Mouse (Mus musculus) layer of hippocampus, adult 8-10 months (tissue): ENCODE data around the gene Vmac. TPM values are rescaled to one million over a fixed set of nuclear protein-coding genes. Genes with fewer than 3 reads are reported as not detected.

Experiments used
- DNase-seq, 2 experiments: peaks; one replicate each; pipeline ENCODE4 v3.0.0; 2022; ENCODE audit warnings: low spot score in 2 of 2
- total RNA-seq, 4 experiments: library from RNA; stranded (reverse); gene quantifications; 2 replicates each; pipeline ENCODE4 v1.2.4; 2022

Vmac gene
- total RNA-seq, 4 experiments from 2014 or later: 10.3 to 15.4 (median 12.5) TPM

GRCm38 (mm10) chr17:56688045-56688444 is 29.8 kb downstream of the Vmac start:
- no peak for DNase-seq

DNA sequence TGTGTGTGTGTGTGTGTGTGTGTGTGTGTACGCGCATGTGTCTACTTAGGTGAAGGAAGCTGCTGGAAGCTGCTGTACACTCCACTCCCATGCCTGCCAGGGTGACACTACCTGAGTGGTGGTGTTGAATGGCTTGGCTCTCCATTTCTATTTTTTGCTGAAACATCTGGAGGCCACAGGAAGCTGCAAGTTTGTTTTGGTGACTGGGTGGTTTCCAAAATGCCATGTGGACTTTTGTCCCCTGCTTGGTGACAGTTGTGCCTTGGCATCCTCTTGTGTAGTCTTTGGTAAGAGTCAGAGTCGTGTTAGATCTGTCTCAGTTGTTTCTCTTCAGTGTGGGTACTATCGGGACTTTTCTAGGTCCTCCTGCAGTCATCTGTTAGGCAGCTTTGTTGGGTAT is 31.0 kb downstream of the Vmac start:
- no peak for DNase-seq

GRCm38 (mm10) chr17:56684649-56685048 is 33.2 kb downstream of the Vmac start:
- no peak for DNase-seq

DNA sequence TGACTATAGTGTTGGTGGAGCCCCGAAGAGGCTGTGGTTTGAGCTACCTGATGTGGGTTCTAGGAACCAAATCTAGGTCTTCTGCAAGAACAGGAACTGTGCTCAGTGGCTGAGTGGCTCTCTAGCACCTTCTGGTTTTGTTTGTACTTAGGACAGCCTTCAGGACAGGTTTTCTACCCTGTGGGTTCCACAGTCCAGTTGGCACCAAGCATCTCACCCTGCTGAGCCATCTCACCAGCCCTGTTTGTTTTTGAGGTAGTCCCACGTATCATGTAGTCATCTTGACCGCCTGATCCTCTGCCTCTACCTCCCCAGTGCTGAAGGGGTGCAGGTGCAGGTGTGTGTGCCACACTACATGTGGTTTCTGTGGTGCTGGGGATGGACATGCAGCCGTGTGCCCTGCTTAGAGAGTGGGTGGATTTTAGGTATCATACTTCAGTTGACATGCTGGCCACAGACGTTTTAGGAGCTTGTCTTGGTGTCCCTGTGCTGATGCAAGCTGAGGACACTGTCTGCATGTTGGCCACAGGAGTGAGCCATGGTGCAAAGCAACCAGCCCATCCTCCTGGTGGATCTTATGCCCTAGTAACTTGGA is 34.2 kb downstream of the Vmac start:
- no peak for DNase-seq

GRCm38 (mm10) chr17:56682880-56683279 is 34.9 kb downstream of the Vmac start:
- DNase-seq: no peak

- DNase-seq: no peak
Observed at GRCm38 (mm10) chr17:56681791-56682190, 36.0 kb downstream of the Vmac start.

- no peak for DNase-seq
Observed at GRCm38 (mm10) chr17:56673647-56674416, 44.0 kb downstream of the Vmac start.

DNA sequence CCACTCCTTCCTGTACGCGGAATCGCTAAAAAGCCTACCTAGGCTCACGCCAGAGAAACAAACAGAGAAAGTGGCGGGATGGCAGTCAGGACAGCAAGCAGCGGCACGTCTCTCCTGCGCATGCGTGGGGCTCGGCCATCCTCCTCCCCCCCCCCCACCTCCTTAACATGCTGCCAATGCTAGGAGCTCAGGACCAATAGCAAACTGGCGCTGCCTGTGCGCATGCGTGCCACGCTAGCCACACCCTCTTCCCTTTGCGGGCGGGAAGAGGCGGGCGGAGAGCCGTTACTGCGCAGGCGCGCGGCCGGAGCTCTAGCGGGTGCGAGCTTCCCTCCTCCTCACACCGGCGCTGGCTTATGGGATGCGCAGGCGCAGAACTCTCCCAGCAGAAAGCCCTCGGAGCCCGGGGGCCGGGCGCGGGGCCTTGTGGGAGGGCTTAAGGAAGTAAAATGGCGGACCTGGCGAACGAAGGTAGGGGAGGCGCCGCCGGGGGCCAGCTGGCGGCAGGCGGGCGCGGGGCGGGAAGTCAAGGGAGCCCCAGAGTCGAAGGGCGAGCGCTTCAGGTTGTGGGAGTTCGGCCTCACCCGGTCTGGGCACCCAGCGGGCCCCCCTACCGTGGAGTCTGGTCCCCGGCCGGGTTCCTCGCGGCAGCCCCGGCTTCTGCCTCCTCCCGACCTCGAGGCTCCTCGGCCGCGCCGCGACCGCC is 44.7 kb downstream of the Vmac start, which contains the start of gene Ranbp3:
TSS of gene Ranbp3 (plus strand) at position 354 of the 706 bp plus-strand sequence.
- DNase-seq: peak; percentile 99

DNA sequence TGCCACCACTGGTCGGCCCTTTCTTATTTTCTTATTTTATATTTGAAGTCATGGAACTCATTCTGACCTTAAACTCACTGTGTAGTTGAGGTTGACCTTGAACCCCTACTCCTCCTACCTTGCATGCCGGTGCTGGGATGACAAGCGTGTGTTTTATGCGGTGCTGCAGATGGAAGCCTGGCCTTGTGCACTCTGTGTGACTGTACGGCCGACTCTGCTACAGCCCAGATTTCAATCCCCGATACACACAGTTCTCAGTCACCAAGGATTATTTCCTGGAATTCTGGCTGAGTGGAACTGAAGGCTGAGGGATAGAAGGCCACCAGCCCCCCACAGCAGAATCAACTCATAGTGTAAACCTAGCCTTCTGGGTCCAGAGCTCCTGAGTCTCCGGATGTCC is 48.1 kb downstream of the Vmac start:
- no peak for DNase-seq

GRCm38 (mm10) chr17:56668384-56669144 is 49.3 kb downstream of the Vmac start:
- peak; percentile 56 to 77 for DNase-seq

DNA sequence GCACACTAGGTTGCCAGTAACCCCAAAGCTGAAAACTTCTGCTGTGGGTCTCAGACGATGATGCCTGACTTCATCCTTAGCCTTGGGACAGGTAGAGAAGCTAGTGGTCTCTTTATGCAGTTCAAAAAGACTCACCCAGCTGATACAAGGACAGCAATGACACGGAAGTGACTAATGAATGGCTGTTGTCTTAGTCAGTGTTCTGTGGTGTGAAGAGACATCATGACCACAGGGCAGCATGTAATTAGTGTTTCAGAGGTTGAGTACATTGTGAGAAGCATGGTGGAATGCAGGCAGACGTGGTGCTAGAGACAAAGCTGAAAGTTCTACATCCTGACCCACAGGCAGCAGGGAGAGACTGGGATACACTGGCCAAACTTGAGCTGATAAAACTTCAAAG is 50.2 kb downstream of the Vmac start:
- no peak for DNase-seq

DNA sequence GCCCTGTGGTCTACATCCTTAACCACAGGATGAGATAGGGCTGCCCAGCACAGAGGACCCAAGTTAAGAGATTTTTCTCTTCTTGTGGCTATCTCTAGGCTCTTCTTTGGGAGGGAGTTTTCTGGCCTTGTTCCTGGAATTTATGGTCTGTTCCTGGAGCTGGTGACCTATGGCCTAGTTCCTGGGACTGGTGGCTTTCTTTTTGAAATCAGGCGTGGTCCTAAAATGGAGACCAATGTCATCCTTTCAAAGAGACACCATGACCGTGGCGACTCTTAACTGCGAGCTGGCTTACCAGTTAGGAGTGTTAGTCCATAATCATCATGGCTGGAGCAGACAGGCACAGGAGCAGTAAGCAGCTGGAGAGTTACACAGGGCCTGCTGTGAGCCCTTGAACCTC is 51.4 kb downstream of the Vmac start:
- no peak for DNase-seq

DNA sequence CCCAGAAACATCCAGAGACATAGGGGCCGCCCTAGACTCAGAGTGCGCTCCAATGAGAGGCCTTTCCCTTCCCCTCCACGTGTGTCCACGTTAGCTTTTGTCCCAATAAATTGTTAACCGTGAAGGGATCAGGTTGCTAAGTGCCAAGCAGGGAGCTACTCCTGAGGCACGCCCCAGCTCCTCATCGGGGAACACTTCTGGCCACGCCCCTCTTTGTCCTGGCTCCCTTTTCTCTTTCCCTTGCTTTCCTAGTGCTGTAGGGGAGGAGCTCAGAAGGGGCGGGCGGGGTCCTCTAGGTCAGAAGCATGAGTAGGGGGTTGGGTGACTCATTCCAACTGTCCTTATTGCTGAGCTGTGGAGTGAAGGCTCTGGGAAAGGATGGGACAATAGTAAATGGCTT is 53.5 kb downstream of the Vmac start:
- DNase-seq: no peak

Other genes with a start within 250 kb of the Vmac start
- 100 to 1,000 TPM; 605 to 694 (median 657) TPM for gene Ptprs, start 241.5 kb downstream of the Vmac start, total RNA-seq
- not detected for gene Znrf4, start 205.6 kb downstream of the Vmac start, total RNA-seq
- gene Gm20219, start 163.6 kb downstream of the Vmac start, total RNA-seq: 1 to 10 TPM in 3 of 4 experiments, under 1 TPM in 1; 0.71 to 5.3 (median 3.7) TPM
- 100 to 1,000 TPM; 122 to 182 (median 154) TPM for gene Safb2, start 133.4 kb downstream of the Vmac start, total RNA-seq
- gene Safb, start 133.2 kb downstream of the Vmac start, total RNA-seq: 100 to 1,000 TPM; 149 to 168 (median 159) TPM
- gene 2410015M20Rik, start 108.3 kb downstream of the Vmac start, total RNA-seq: 100 to 1,000 TPM; 138 to 161 (median 146) TPM
- gene Rpl36, start 104.6 kb downstream of the Vmac start, total RNA-seq: 100 to 1,000 TPM; 286 to 457 (median 374) TPM
- gene Lonp1, start 91.1 kb downstream of the Vmac start, total RNA-seq: 10 to 100 TPM; 56.0 to 64.2 (median 59.3) TPM
- 1 to 10 TPM in 2 of 4 experiments, under 1 TPM in 2; 0.48 to 1.8 (median 1.2) TPM for gene Catsperd, start 89.9 kb downstream of the Vmac start, total RNA-seq
- gene Ranbp3, start 44.7 kb downstream of the Vmac start, total RNA-seq: 10 to 100 TPM; 89.0 to 93.5 (median 93.0) TPM
- 100 to 1,000 TPM; 161 to 224 (median 198) TPM for gene Ndufa11, start 255 bp downstream of the Vmac start, total RNA-seq
- 1 to 10 TPM; 2.3 to 3.3 (median 2.6) TPM for gene Nrtn, start 39.5 kb upstream of the Vmac start, total RNA-seq
- 10 to 100 TPM; 65.0 to 75.5 (median 71.4) TPM for gene Dus3l, start 46.7 kb upstream of the Vmac start, total RNA-seq
- gene Prr22, start 52.2 kb upstream of the Vmac start, total RNA-seq: 1 to 10 TPM in 3 of 4 experiments, under 1 TPM in 1; 0.68 to 1.8 (median 1.6) TPM
- 1 to 10 TPM; 4.3 to 6.0 (median 5.0) TPM for gene Rfx2, start 113.0 kb upstream of the Vmac start, total RNA-seq
- not detected for gene Acsbg2, start 156.4 kb upstream of the Vmac start, total RNA-seq
- gene 1700061G19Rik, start 157.5 kb upstream of the Vmac start, total RNA-seq: under 1 TPM in 3 of 4 experiments, not detected in 1; 0.20 to 0.35 (median 0.27) TPM
- gene Mllt1, start 217.4 kb upstream of the Vmac start, total RNA-seq: 10 to 100 TPM; 73.9 to 92.9 (median 80.6) TPM